Mouse (Mus musculus): ENCODE measurements at regions not wholly inside any gene's neighbourhood (a gene's known extent, or its start where the extent isn't known, plus 50 kb on each side); places are given as distances from the start of the nearest gene placed in this dataset.

GRCm38 (mm10) chr2:128454509-128454908 lies 136.5 kb upstream of the Spdye4c start:
- TF ChIP-seq CTCF (IDR thresholded peaks at IDR 0.05; ENCODE audit: low read depth) (no peak), EP300 (IDR thresholded peaks at IDR 0.05; ENCODE audit: low read depth) (no peak)
